Mouse (Mus musculus) liver, embryonic 14.5 days (tissue): ENCODE results near the gene Tor2a.

Experiments
- CTCF ChIP-seq: IDR thresholded peaks from 2 replicates; pipeline ENCODE4 v1.5.1; 2016; ENCODE audit warnings: antibody characterized with exemption, low read depth, control low read depth
- EP300 ChIP-seq: IDR thresholded peaks from 2 replicates; pipeline ENCODE4 v1.6.1; 2016; ENCODE audit warnings: antibody characterized with exemption, low read depth

DNA sequence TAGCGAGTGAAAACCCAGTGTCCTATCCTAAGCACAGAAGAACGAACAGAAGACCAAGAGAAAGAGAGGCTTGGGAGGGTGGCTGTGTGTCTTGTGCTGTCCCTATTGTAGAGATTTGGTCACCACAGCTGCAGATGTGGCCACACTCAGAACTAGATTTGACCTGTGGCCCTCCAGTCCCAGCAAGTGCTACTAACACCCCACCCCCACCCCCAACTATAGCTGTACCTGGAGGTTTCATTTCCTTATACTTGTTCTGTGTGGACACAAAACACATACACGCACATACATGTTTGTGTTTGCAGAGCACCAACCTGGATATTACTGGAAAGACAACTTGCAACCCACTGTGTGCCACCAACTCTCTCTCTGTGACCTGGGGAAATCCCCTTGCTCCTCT is 37.0 kb upstream of the Tor2a start:
- no peak for TF ChIP-seq EP300
- no peak for TF ChIP-seq CTCF
